10 mouse cellular contexts compared by ENCODE assay signal in genomic region chr1:76942730-76943129, GRCm38 (mm10).
A peak's percentile ranks its signal among the peaks of the same experiment; 100 is the strongest.
DNase-seq lines count a peak whose midpoint lies in the region; ATAC-seq lines count a peak whose summit lies in the region.
"Had no signal": no experiment of that assay in that cellular context is flagged by ENCODE, and none has a peak within 500 bp of the region (broad histone marks: within the 10 kb centered on the region; RNA-seq: fewer than 3 reads in every experiment).

No protein-coding gene starts in this region.

- peak; percentile 41 for DNase-seq in adipocyte (ENCODE audit: low spot score)
- DNase-seq in cerebellum, adult 9-10 months, result peak; percentile 21
- peak; percentile 55 for DNase-seq in kidney, adult 9 months
- peak; percentile 89 for DNase-seq in lung, postnatal 36 days
- DNase-seq in spleen, postnatal 4 days (ENCODE audit: low spot score in 2 of 2), result no peak
- DNase-seq: liver, embryonic 13.5 days had no signal

- WGBS in hindbrain, embryonic 15.5 days, result 51% methylated on average over 3 of the region's 3 CpGs
- 54% methylated on average over 3 of the region's 3 CpGs for WGBS in hindbrain, embryonic 13.5 days

- ATAC-seq in hindbrain, embryonic 15.5 days (ENCODE audit: low FRiP score, low read depth), result peak; percentile 77
- ATAC-seq in hindbrain, embryonic 13.5 days (ENCODE audit: low FRiP score), result no peak
- ATAC-seq in erythroid progenitor cell, adult 5-6 weeks (replicated peaks; ENCODE audit: low FRiP score, poor library complexity, severe bottlenecking), result no peak

- H3K4me3 ChIP-seq in hindbrain, embryonic 15.5 days, result no peak overlapping the region
- no peak overlapping the region for H3K4me3 ChIP-seq in hindbrain, embryonic 13.5 days
- H3K4me3 ChIP-seq: embryonic facial prominence, embryonic 12.5 days; liver, embryonic 13.5 days had no signal

- no peaks in the 10 kb centered on the region for H3K4me1 ChIP-seq in hindbrain, embryonic 15.5 days (replicated peaks)
- no peaks in the 10 kb centered on the region for H3K4me1 ChIP-seq in hindbrain, embryonic 13.5 days (replicated peaks)
- H3K4me1 ChIP-seq: embryonic facial prominence, embryonic 12.5 days; liver, embryonic 13.5 days had no signal

- H3K9ac ChIP-seq in hindbrain, embryonic 15.5 days, result no peak overlapping the region
- H3K9ac ChIP-seq in hindbrain, embryonic 13.5 days, result no peak overlapping the region
- H3K9ac ChIP-seq: embryonic facial prominence, embryonic 12.5 days; liver, embryonic 13.5 days had no signal

- H3K27ac ChIP-seq in hindbrain, embryonic 15.5 days (replicated peaks), result no peak overlapping the region
- no peak overlapping the region for H3K27ac ChIP-seq in hindbrain, embryonic 13.5 days
- H3K27ac ChIP-seq: embryonic facial prominence, embryonic 12.5 days; liver, embryonic 13.5 days had no signal

- no peaks in the 10 kb centered on the region for H3K9me3 ChIP-seq in hindbrain, embryonic 15.5 days
- no peaks in the 10 kb centered on the region for H3K9me3 ChIP-seq in hindbrain, embryonic 13.5 days
- H3K9me3 ChIP-seq: embryonic facial prominence, embryonic 12.5 days; liver, embryonic 13.5 days had no signal

- H3K4me2 ChIP-seq in hindbrain, embryonic 15.5 days, result no peak overlapping the region
- no peak overlapping the region for H3K4me2 ChIP-seq in hindbrain, embryonic 13.5 days
- H3K4me2 ChIP-seq: embryonic facial prominence, embryonic 12.5 days; liver, embryonic 13.5 days had no signal

- H3K27me3 ChIP-seq in hindbrain, embryonic 15.5 days, result no peaks in the 10 kb centered on the region
- H3K27me3 ChIP-seq in hindbrain, embryonic 13.5 days, result no peaks in the 10 kb centered on the region
- H3K27me3 ChIP-seq: embryonic facial prominence, embryonic 12.5 days; liver, embryonic 13.5 days had no signal

- no peaks in the 10 kb centered on the region for H3K36me3 ChIP-seq in hindbrain, embryonic 15.5 days
- no peaks in the 10 kb centered on the region for H3K36me3 ChIP-seq in hindbrain, embryonic 13.5 days
- H3K36me3 ChIP-seq: embryonic facial prominence, embryonic 12.5 days; liver, embryonic 13.5 days had no signal

Comparison
In these comparisons a context has a peak if more than half of its experiments do, and no peak if none do; other contexts are left out.
1. DNase-seq: peak in adipocyte (single experiment), cerebellum, adult 9-10 months (single experiment), kidney, adult 9 months (single experiment) and lung, postnatal 36 days (single experiment); none in spleen, postnatal 4 days (0 of 2).